In the genomic region with DNA sequence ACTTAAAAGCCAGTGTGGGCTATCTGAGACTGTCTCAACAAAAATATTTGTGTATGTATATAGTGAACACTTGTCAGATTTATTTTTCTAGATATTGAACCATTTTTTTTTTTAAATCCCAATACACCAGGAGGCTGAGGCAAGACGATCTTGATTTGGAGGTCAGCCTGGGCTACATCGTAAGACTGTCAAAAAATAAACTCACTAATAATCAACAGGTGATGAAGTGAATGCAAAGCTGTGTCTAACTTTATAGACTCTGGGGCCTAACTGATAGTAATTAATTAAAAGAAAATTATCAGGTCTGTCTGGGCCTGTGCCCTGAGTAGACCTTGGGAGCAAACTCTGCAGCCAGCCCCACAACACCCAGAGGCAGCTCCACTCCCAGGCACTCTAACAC, we compare ENCODE assay signal across 26 mouse cellular contexts. TPM values are rescaled to one million over a fixed set of nuclear protein-coding genes. Genes with fewer than 3 reads are reported as not detected.
A peak's percentile ranks its signal among the peaks of the same experiment; 100 is the strongest.
DNase-seq lines count a peak whose midpoint lies in the region; ATAC-seq lines count a peak whose summit lies in the region.
"Had no signal": no experiment of that assay in that cellular context is flagged by ENCODE, and none has a peak within 500 bp of the region (broad histone marks: within the 10 kb centered on the region; RNA-seq: fewer than 3 reads in every experiment).

No protein-coding gene starts in this region.

- peaks cover 44% of the 10 kb centered on the region for H3K36me3 ChIP-seq in forebrain, embryonic 12.5 days (replicated peaks)
- no peaks in the 10 kb centered on the region; the same call in 1 of the 2 replicates for H3K36me3 ChIP-seq in forebrain, embryonic 11.5 days (ENCODE audit: control insufficient read depth, insufficient read depth, low read length)
- peaks cover 31% of the 10 kb centered on the region for H3K36me3 ChIP-seq in hindbrain, embryonic 12.5 days
- H3K36me3 ChIP-seq in hindbrain, embryonic 16.5 days (ENCODE audit: control insufficient read depth, insufficient read depth, low read length) = peaks cover 16% of the 10 kb centered on the region
- H3K36me3 ChIP-seq in midbrain, embryonic 12.5 days = peaks cover 45% of the 10 kb centered on the region
- H3K36me3 ChIP-seq in midbrain, embryonic 16.5 days (ENCODE audit: control insufficient read depth, insufficient read depth, low read length) = peaks cover 8% of the 10 kb centered on the region
- peaks cover 9% of the 10 kb centered on the region; the same call in 1 of the 2 replicates for H3K36me3 ChIP-seq in neural tube, embryonic 14.5 days (ENCODE audit: control insufficient read depth, insufficient read depth, low read length)

- H3K4me2 ChIP-seq in forebrain, embryonic 12.5 days = no peak overlapping the region
- H3K4me2 ChIP-seq in forebrain, embryonic 11.5 days (ENCODE audit: low read depth, low read length, severe bottlenecking) = no peak overlapping the region
- no peak overlapping the region for H3K4me2 ChIP-seq in hindbrain, embryonic 12.5 days (replicated peaks)
- H3K4me2 ChIP-seq in hindbrain, embryonic 16.5 days (ENCODE audit: low read length) = no peak overlapping the region
- H3K4me2 ChIP-seq in midbrain, embryonic 12.5 days (replicated peaks) = no peak overlapping the region
- no peak overlapping the region for H3K4me2 ChIP-seq in midbrain, embryonic 16.5 days (ENCODE audit: low read length)
- H3K4me2 ChIP-seq in neural tube, embryonic 14.5 days (ENCODE audit: low read depth, low read length) = no peak overlapping the region
- H3K4me2 ChIP-seq: embryonic facial prominence, embryonic 12.5 days had no signal

- no peak overlapping the region for H3K4me3 ChIP-seq in forebrain, embryonic 12.5 days (replicated peaks)
- no peak overlapping the region for H3K4me3 ChIP-seq in forebrain, embryonic 11.5 days (ENCODE audit: low read depth, low read length)
- no peak overlapping the region for H3K4me3 ChIP-seq in hindbrain, embryonic 12.5 days
- no peak overlapping the region for H3K4me3 ChIP-seq in hindbrain, embryonic 16.5 days (ENCODE audit: low read length)
- no peak overlapping the region for H3K4me3 ChIP-seq in midbrain, embryonic 12.5 days
- H3K4me3 ChIP-seq in midbrain, embryonic 16.5 days (ENCODE audit: low read depth, low read length) = no peak overlapping the region
- no peak overlapping the region for H3K4me3 ChIP-seq in neural tube, embryonic 14.5 days (ENCODE audit: low read depth, low read length)
- H3K4me3 ChIP-seq: embryonic facial prominence, embryonic 10.5 days; embryonic facial prominence, embryonic 12.5 days had no signal

- H3K27me3 ChIP-seq in forebrain, embryonic 12.5 days = no peaks in the 10 kb centered on the region
- H3K27me3 ChIP-seq in forebrain, embryonic 11.5 days (ENCODE audit: control insufficient read depth, insufficient read depth, low read length) = no peaks in the 10 kb centered on the region
- H3K27me3 ChIP-seq in hindbrain, embryonic 12.5 days = no peaks in the 10 kb centered on the region
- H3K27me3 ChIP-seq in hindbrain, embryonic 16.5 days (replicated peaks; ENCODE audit: control insufficient read depth, insufficient read depth, low read length) = no peaks in the 10 kb centered on the region
- H3K27me3 ChIP-seq in midbrain, embryonic 12.5 days = no peaks in the 10 kb centered on the region
- H3K27me3 ChIP-seq in midbrain, embryonic 16.5 days (ENCODE audit: control insufficient read depth, insufficient read depth, low read depth, low read length) = no peaks in the 10 kb centered on the region
- H3K27me3 ChIP-seq in neural tube, embryonic 14.5 days (ENCODE audit: control insufficient read depth, insufficient read depth, low read length) = no peaks in the 10 kb centered on the region
- H3K27me3 ChIP-seq: CH12.LX; embryonic facial prominence, embryonic 12.5 days; Patski had no signal

- H3K9ac ChIP-seq in forebrain, embryonic 12.5 days = no peak overlapping the region
- no peak overlapping the region for H3K9ac ChIP-seq in forebrain, embryonic 11.5 days (ENCODE audit: low read length)
- H3K9ac ChIP-seq in hindbrain, embryonic 12.5 days = no peak overlapping the region
- no peak overlapping the region for H3K9ac ChIP-seq in hindbrain, embryonic 16.5 days (ENCODE audit: low read depth, low read length)
- H3K9ac ChIP-seq in midbrain, embryonic 12.5 days (replicated peaks) = no peak overlapping the region
- no peak overlapping the region for H3K9ac ChIP-seq in midbrain, embryonic 16.5 days (ENCODE audit: low read depth, low read length)
- H3K9ac ChIP-seq in neural tube, embryonic 14.5 days (replicated peaks; ENCODE audit: low read depth, low read length) = no peak overlapping the region
- H3K9ac ChIP-seq: embryonic facial prominence, embryonic 12.5 days; forebrain, postnatal 0 days had no signal

- no peak overlapping the region for H3K27ac ChIP-seq in forebrain, embryonic 12.5 days
- H3K27ac ChIP-seq in forebrain, embryonic 11.5 days (ENCODE audit: low read depth, low read length) = no peak overlapping the region
- no peak overlapping the region for H3K27ac ChIP-seq in hindbrain, embryonic 12.5 days
- no peak overlapping the region for H3K27ac ChIP-seq in hindbrain, embryonic 16.5 days (ENCODE audit: low read depth, low read length)
- no peak overlapping the region for H3K27ac ChIP-seq in midbrain, embryonic 12.5 days (replicated peaks)
- H3K27ac ChIP-seq in midbrain, embryonic 16.5 days (ENCODE audit: low read length) = no peak overlapping the region
- no peak overlapping the region for H3K27ac ChIP-seq in neural tube, embryonic 14.5 days (ENCODE audit: low read depth, low read length)
- H3K27ac ChIP-seq: embryonic facial prominence, embryonic 10.5 days; embryonic facial prominence, embryonic 12.5 days had no signal

- no peaks in the 10 kb centered on the region for H3K9me3 ChIP-seq in forebrain, embryonic 12.5 days
- H3K9me3 ChIP-seq in forebrain, embryonic 11.5 days (ENCODE audit: control insufficient read depth, low read length) = no peaks in the 10 kb centered on the region
- H3K9me3 ChIP-seq in hindbrain, embryonic 12.5 days (replicated peaks) = no peaks in the 10 kb centered on the region
- H3K9me3 ChIP-seq in hindbrain, embryonic 16.5 days (ENCODE audit: control insufficient read depth, low read length) = no peaks in the 10 kb centered on the region
- H3K9me3 ChIP-seq in midbrain, embryonic 12.5 days = no peaks in the 10 kb centered on the region
- no peaks in the 10 kb centered on the region for H3K9me3 ChIP-seq in midbrain, embryonic 16.5 days (replicated peaks; ENCODE audit: control insufficient read depth, low read length, poor library complexity, severe bottlenecking)
- no peaks in the 10 kb centered on the region for H3K9me3 ChIP-seq in neural tube, embryonic 14.5 days (ENCODE audit: control insufficient read depth, low read length)
- H3K9me3 ChIP-seq: embryonic facial prominence, embryonic 12.5 days; G1E had no signal

- ATAC-seq in forebrain, embryonic 12.5 days (ENCODE audit: low FRiP score) = 0 out of 2 replicates have a peak, but pooled peaks have one; percentile 33
- ATAC-seq in forebrain, embryonic 11.5 days (replicated peaks; ENCODE audit: low FRiP score) = no peak
- 0 out of 2 replicates have a peak, but pooled peaks have one; percentile 35 for ATAC-seq in hindbrain, embryonic 12.5 days (ENCODE audit: low FRiP score)
- ATAC-seq in hindbrain, embryonic 16.5 days = no peak
- ATAC-seq in midbrain, embryonic 12.5 days (ENCODE audit: low FRiP score, low read depth) = peak; percentile 52; the same call in 1 of the 2 replicates
- no peak for ATAC-seq in midbrain, embryonic 16.5 days
- ATAC-seq in neural tube, embryonic 14.5 days (ENCODE audit: low read depth) = peak; percentile 17; the same call in 1 of the 2 replicates
- ATAC-seq: activated CD4-positive, CD25-positive, alpha-beta regulatory T cell, adult 4 months; CD4-positive, CD25-positive, alpha-beta regulatory T cell, adult 4 months; forebrain, embryonic 14.5 days; forebrain, postnatal 0 days; Patski had no signal

- no peaks in the 10 kb centered on the region for H3K4me1 ChIP-seq in forebrain, embryonic 12.5 days
- H3K4me1 ChIP-seq in forebrain, embryonic 11.5 days (replicated peaks; ENCODE audit: control insufficient read depth, insufficient read depth, low read length) = no peaks in the 10 kb centered on the region
- H3K4me1 ChIP-seq in hindbrain, embryonic 12.5 days = no peaks in the 10 kb centered on the region
- H3K4me1 ChIP-seq in hindbrain, embryonic 16.5 days (ENCODE audit: control insufficient read depth, insufficient read depth, low read depth, low read length) = no peaks in the 10 kb centered on the region
- H3K4me1 ChIP-seq in midbrain, embryonic 12.5 days = no peaks in the 10 kb centered on the region
- H3K4me1 ChIP-seq in midbrain, embryonic 16.5 days (ENCODE audit: control insufficient read depth, insufficient read depth, low read length) = no peaks in the 10 kb centered on the region
- no peaks in the 10 kb centered on the region for H3K4me1 ChIP-seq in neural tube, embryonic 14.5 days (ENCODE audit: control insufficient read depth, insufficient read depth, low read length)
- H3K4me1 ChIP-seq: embryonic facial prominence, embryonic 10.5 days; embryonic facial prominence, embryonic 12.5 days had no signal

- 99% methylated on average over 2 of the region's 2 CpGs for WGBS in forebrain, embryonic 12.5 days
- 99% methylated on average over 2 of the region's 2 CpGs for WGBS in forebrain, embryonic 11.5 days
- WGBS in hindbrain, embryonic 12.5 days = 98% methylated on average over 2 of the region's 2 CpGs
- WGBS in hindbrain, embryonic 16.5 days = 98% methylated on average over 2 of the region's 2 CpGs
- WGBS in midbrain, embryonic 12.5 days = 99% methylated on average over 2 of the region's 2 CpGs
- 100% methylated on average over 2 of the region's 2 CpGs for WGBS in midbrain, embryonic 16.5 days
- WGBS in neural tube, embryonic 14.5 days = 98% methylated on average over 2 of the region's 2 CpGs

- DNase-seq in forebrain, embryonic 11.5 days (ENCODE audit: low spot score) = no peak
- no peak for DNase-seq in neural tube, embryonic 10.5 days (ENCODE audit: extremely low spot score, low spot score)
- DNase-seq: adrenal gland, adult 8-10 months; adrenal gland, postnatal 14 days; adrenal gland, postnatal 36 days; B cell, adult 2 months; cerebellum, adult 11-12 months; cerebellum, adult 2 months; cerebellum, adult 9-10 months; cerebellum, postnatal 10 days; cerebellum, postnatal 25 days; forebrain, postnatal 0 days had no signal

RNA-seq across cellular contexts. Expression of gene Nsun6, which starts 28.8 kb away (rescaled TPM):
- polyA plus RNA-seq in forebrain, embryonic 12.5 days (2016; fragmentation: Nextera tagmentation; extraction: Ambion mirVana) = 14.1 and 14.2 TPM in 2 replicates
- 11.3 and 12.4 TPM in 2 replicates for polyA plus RNA-seq in forebrain, embryonic 11.5 days (2014; fragmentation: Nextera tagmentation; extraction: Ambion mirVana)
- polyA plus RNA-seq in hindbrain, embryonic 12.5 days (2016; fragmentation: Nextera tagmentation; extraction: Ambion mirVana) = 14.2 and 16.1 TPM in 2 replicates
- polyA plus RNA-seq in hindbrain, embryonic 16.5 days (2015; fragmentation: Nextera tagmentation; extraction: Ambion mirVana) = 11.6 and 13.2 TPM in 2 replicates
- 18.2 and 19.5 TPM in 2 replicates for polyA plus RNA-seq in midbrain, embryonic 12.5 days (2016; fragmentation: Nextera tagmentation; extraction: Ambion mirVana)
- 16.9 and 19.1 TPM in 2 replicates for polyA plus RNA-seq in midbrain, embryonic 16.5 days (2015; fragmentation: Nextera tagmentation; extraction: Ambion mirVana)
- 15.7 and 19.6 TPM in 2 replicates for polyA plus RNA-seq in neural tube, embryonic 14.5 days (2014; fragmentation: Nextera tagmentation; extraction: Ambion mirVana)

RNA-seq across cellular contexts. Expression of gene Arl5b, which starts 34.5 kb away (rescaled TPM):
- polyA plus RNA-seq in forebrain, embryonic 12.5 days (2016; fragmentation: Nextera tagmentation; extraction: Ambion mirVana) = 52.9 and 56.1 TPM in 2 replicates
- 46.2 and 53.7 TPM in 2 replicates for polyA plus RNA-seq in forebrain, embryonic 11.5 days (2014; fragmentation: Nextera tagmentation; extraction: Ambion mirVana)
- 58.1 and 58.7 TPM in 2 replicates for polyA plus RNA-seq in hindbrain, embryonic 12.5 days (2016; fragmentation: Nextera tagmentation; extraction: Ambion mirVana)
- 25.9 and 28.2 TPM in 2 replicates for polyA plus RNA-seq in hindbrain, embryonic 16.5 days (2015; fragmentation: Nextera tagmentation; extraction: Ambion mirVana)
- 60.8 and 62.5 TPM in 2 replicates for polyA plus RNA-seq in midbrain, embryonic 12.5 days (2016; fragmentation: Nextera tagmentation; extraction: Ambion mirVana)
- polyA plus RNA-seq in midbrain, embryonic 16.5 days (2015; fragmentation: Nextera tagmentation; extraction: Ambion mirVana) = 29.2 and 37.4 TPM in 2 replicates
- 42.4 and 46.0 TPM in 2 replicates for polyA plus RNA-seq in neural tube, embryonic 14.5 days (2014; fragmentation: Nextera tagmentation; extraction: Ambion mirVana)

Comparison
In these comparisons a context has a peak if more than half of its experiments do, and no peak if none do; other contexts are left out.
1. ATAC-seq: peak in forebrain, embryonic 12.5 days (single experiment), hindbrain, embryonic 12.5 days (single experiment), midbrain, embryonic 12.5 days (single experiment) and neural tube, embryonic 14.5 days (single experiment); none in forebrain, embryonic 11.5 days (single experiment), hindbrain, embryonic 16.5 days (single experiment) and midbrain, embryonic 16.5 days (single experiment).